Mouse (Mus musculus) myocyte (in vitro differentiated cells): ENCODE data around the gene Tmco1. TPM values are rescaled to one million over a fixed set of nuclear protein-coding genes. Genes with fewer than 3 reads are reported as not detected.

Source experiments
- H3K27me3 ChIP-seq: one replicate; pipeline ENCODE4 v1.6.1; 2011; ENCODE audit not compliant: control insufficient read depth, insufficient read depth, insufficient read length
- H3K36me3 ChIP-seq: one replicate; pipeline ENCODE4 v1.6.1; 2011; ENCODE audit not compliant: control insufficient read depth, insufficient read depth
- H3K4me2 ChIP-seq: one replicate; pipeline ENCODE4 v1.6.1; 2011; ENCODE audit warnings: low read depth, control low read depth
- H3K4me3 ChIP-seq: one replicate; pipeline ENCODE4 v1.5.1; 2011; ENCODE audit warnings: mild to moderate bottlenecking, control low read depth, moderate library complexity
- H3K79me2 ChIP-seq: one replicate; pipeline ENCODE4 v1.6.1; 2011; ENCODE audit not compliant: control insufficient read depth, insufficient read depth
- H3ac ChIP-seq: one replicate; pipeline ENCODE4 v1.6.1; 2011; ENCODE audit not compliant: control insufficient read depth, insufficient read length
- CEBPB ChIP-seq: IDR thresholded peaks from 2 replicates; pipeline ENCODE4 v1.6.1; 2011; ENCODE audit warnings: mild to moderate bottlenecking, moderate library complexity; ENCODE audit not compliant: poor library complexity, insufficient read depth, severe bottlenecking
- E2F4 ChIP-seq: IDR thresholded peaks from one replicate; pipeline ENCODE4 v1.6.1; 2011; ENCODE audit warnings: mild to moderate bottlenecking, control low read depth, moderate library complexity; ENCODE audit not compliant: insufficient read depth
- MAX ChIP-seq: IDR thresholded peaks from one replicate; pipeline ENCODE4 v1.6.1; 2011; ENCODE audit warnings: low read depth, mild to moderate bottlenecking, control low read depth
- MYOD1 ChIP-seq, 3 experiments: IDR thresholded peaks; one replicate each; pipeline ENCODE4 v1.6.1; 2011; ENCODE audit warnings: control low read depth in 2 of 3, low read depth in 2 of 3, mild to moderate bottlenecking in 2 of 3, moderate library complexity in 1 of 3; ENCODE audit not compliant: insufficient read length in 2 of 3, control insufficient read depth in 1 of 3
- MYOG ChIP-seq, 3 experiments: IDR thresholded peaks; one replicate each; pipeline ENCODE4 v1.6.1; 2011; ENCODE audit warnings: control low read depth in 2 of 3, low read depth in 2 of 3, mild to moderate bottlenecking in 2 of 3; ENCODE audit not compliant: insufficient read length in 2 of 3, control insufficient read depth in 1 of 3, insufficient read depth in 1 of 3
- POLR2A ChIP-seq: IDR thresholded peaks from one replicate; pipeline ENCODE4 v1.6.1; 2011; ENCODE audit warnings: low read depth, mild to moderate bottlenecking, control low read depth, moderate library complexity; ENCODE audit not compliant: insufficient read length
- POLR2AphosphoS2 ChIP-seq: IDR thresholded peaks from one replicate; pipeline ENCODE4 v1.6.1; 2011; ENCODE audit warnings: low read depth, control low read depth; ENCODE audit not compliant: insufficient read length
- REST ChIP-seq: IDR thresholded peaks from one replicate; pipeline ENCODE4 v1.6.1; 2011; ENCODE audit warnings: mild to moderate bottlenecking, control low read depth, moderate library complexity; ENCODE audit not compliant: insufficient read depth, insufficient read length
- SRF ChIP-seq: IDR thresholded peaks from one replicate; pipeline ENCODE4 v1.6.1; 2011; ENCODE audit warnings: low read depth; ENCODE audit not compliant: control insufficient read depth, insufficient read length
- TCF12 ChIP-seq: IDR thresholded peaks from one replicate; pipeline ENCODE4 v1.6.1; 2011; ENCODE audit warnings: mild to moderate bottlenecking, control low read depth; ENCODE audit not compliant: poor library complexity, insufficient read depth, severe bottlenecking
- TCF3 ChIP-seq: IDR thresholded peaks from one replicate; pipeline ENCODE4 v1.6.1; 2011; ENCODE audit warnings: low read depth, control low read depth; ENCODE audit not compliant: insufficient read length
- USF1 ChIP-seq: IDR thresholded peaks from one replicate; pipeline ENCODE4 v1.6.1; 2011; ENCODE audit warnings: low read depth, mild to moderate bottlenecking, control low read depth, moderate library complexity
- polyA plus RNA-seq: library from polyadenylated mRNA; unstranded; fragments of >200 nt; fragmentation: generic; extraction: Trizol; gene quantifications from one replicate; pipeline ENCODE4 v1.2.1, GENCODE M21; 2012; ENCODE audit warnings: missing spikeins

The Tmco1 gene
- polyA plus RNA-seq, 1 experiment = 57.2 TPM

DNA sequence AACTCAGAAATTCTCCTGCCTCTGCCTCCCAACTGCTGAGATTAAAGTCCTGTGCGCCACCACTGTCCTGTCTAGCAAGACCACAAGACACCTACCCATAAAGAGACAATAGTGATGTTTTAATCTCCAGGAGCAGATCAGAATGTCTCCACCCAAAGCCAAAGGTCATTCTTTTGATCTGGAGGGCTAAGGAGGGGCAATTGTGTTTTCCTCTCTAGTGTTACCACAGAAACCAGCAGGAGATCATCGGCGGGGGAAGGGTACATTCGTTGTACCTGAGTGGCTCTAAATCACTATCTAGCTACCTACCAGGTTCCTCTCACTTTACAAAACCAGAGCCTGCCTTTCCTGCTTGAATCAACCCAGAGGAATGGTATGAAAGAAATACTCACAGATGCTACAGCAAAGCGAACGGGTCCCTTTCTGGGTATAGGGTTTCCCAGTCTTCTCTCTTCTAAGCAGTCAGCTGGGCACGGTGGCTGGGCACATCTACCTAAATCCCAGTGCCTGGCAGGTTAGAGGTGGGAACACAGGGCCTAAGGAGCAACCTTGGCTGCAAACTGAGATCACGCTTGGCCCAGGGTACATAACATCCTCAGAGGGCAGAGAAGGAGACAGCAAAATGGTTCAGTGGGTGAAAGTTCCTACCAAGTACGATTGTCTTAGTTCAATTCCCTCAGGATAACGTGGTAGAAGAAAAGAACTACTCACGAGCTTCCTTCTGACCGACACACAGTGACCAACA, 33.4 kb upstream of the Tmco1 start:
- Histone ChIP-seq H3K36me3 (no peaks in the 10 kb centered on the region), H3ac (no peak overlapping the region), H3K79me2 (peaks cover 89% of the 10 kb centered on the region), H3K4me2 (no peak overlapping the region), H3K27me3 (no peaks in the 10 kb centered on the region), H3K4me3 (no peak overlapping the region)
- TF ChIP-seq MYOG (IDR thresholded peaks at IDR 0.05; ENCODE audit: control insufficient read depth in 1 of 3, insufficient read depth in 1 of 3, insufficient read length in 2 of 3, low read depth in 2 of 3) (no peak), POLR2AphosphoS2 (no peak), POLR2A (no peak), CEBPB (no peak), E2F4 (no peak), MYOD1 (IDR thresholded peaks at IDR 0.05; ENCODE audit: control insufficient read depth in 1 of 3, insufficient read length in 2 of 3, low read depth in 2 of 3) (no peak), REST (no peak), TCF12 (no peak), USF1 (no peak), MAX (no peak), TCF3 (no peak), SRF (no peak)

DNA sequence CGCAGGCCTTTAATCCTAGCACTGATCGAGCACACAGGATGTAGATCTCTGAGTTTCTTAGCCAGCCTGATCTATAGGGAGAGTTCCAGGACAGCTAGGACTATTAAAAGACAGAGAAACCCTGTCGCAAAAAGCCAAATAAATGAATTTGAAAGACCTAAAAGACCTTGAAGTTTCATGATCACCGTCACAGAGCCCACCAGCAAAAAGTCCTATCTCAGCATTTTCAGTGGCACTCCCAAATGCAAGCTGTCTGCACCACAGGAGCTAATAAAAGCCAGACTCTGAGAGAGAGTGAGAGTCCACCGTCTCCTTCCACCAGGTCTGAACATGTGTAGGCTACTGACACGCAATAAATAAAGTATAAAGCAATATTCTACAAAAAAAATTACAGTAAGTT, 29.8 kb upstream of the Tmco1 start:
- Histone ChIP-seq H3K4me3 (no peak overlapping the region), H3K79me2 (peaks cover 100% of the 10 kb centered on the region), H3K27me3 (no peaks in the 10 kb centered on the region), H3ac (no peak overlapping the region), H3K36me3 (no peaks in the 10 kb centered on the region), H3K4me2 (no peak overlapping the region)
- TF ChIP-seq MYOD1 (IDR thresholded peaks at IDR 0.05; ENCODE audit: control insufficient read depth in 1 of 3, insufficient read length in 2 of 3, low read depth in 2 of 3) (no peak), USF1 (no peak), MYOG (IDR thresholded peaks at IDR 0.05; ENCODE audit: control insufficient read depth in 1 of 3, insufficient read depth in 1 of 3, insufficient read length in 2 of 3, low read depth in 2 of 3) (no peak), TCF3 (no peak)

DNA sequence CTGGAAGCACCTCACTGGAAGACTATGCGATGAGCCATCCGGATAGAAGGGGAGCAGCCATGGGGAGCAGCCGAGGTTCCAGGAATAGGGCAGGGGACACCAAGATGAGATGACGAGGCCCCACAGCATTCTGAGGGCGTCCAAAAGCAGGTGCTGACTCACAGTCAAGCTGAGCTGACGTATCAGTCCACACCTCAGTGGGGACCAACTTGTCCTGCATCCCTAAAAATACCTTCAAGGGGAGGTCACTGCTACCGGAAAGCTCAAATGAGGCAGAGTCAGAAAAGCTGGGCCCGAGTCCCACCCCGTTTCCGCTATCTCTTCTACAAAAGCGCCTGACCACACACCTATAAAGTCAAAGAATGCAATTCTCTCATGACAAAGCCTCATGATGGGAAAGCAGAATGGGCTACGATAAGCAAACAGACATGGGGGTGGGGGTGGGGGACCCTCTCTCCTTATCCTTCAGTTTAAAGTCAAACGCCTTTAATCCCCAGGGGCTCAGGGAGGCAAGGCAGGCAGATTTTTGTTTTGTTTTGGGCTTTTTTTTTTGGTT, 28.9 kb upstream of the Tmco1 start:
- no peak overlapping the region for H3K4me2 ChIP-seq

DNA sequence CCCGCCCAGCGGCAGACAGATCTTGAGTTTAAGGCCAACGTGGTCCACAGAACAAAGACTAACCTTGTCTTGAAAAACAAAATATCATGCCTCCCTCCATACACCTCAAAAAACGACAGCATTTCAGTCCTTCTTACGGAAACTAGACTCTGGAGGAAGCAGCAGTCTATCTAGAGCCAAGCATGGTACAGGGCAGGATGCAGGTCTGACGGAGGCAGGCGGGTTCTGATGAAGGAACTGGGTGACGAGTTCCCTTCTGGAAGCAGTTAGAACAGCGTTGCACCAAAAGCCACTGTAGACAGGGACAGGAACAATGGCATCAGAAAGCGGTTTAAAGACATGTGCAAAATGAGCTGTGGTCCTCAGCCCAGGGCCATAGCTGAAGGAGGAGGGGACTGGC, 28.1 kb upstream of the Tmco1 start:
- H3ac ChIP-seq = no peak overlapping the region
- peaks cover 86% of the 10 kb centered on the region for H3K79me2 ChIP-seq
- TF ChIP-seq TCF3 (no peak), REST (no peak), USF1 (no peak), E2F4 (no peak), TCF12 (no peak), MAX (no peak), POLR2A (no peak), SRF (no peak), POLR2AphosphoS2 (no peak), MYOG (IDR thresholded peaks at IDR 0.05; ENCODE audit: control insufficient read depth in 1 of 3, insufficient read depth in 1 of 3, insufficient read length in 2 of 3, low read depth in 2 of 3) (no peak), MYOD1 (IDR thresholded peaks at IDR 0.05; ENCODE audit: control insufficient read depth in 1 of 3, insufficient read length in 2 of 3, low read depth in 2 of 3) (no peak), CEBPB (no peak)
- no peak overlapping the region for H3K4me2 ChIP-seq
- H3K4me3 ChIP-seq = no peak overlapping the region
- H3K36me3 ChIP-seq = no peaks in the 10 kb centered on the region
- no peaks in the 10 kb centered on the region for H3K27me3 ChIP-seq

More for the DNA sequence above, 28.9 kb upstream of the Tmco1 start:
- Histone ChIP-seq H3ac (no peak overlapping the region), H3K79me2 (peaks cover 94% of the 10 kb centered on the region), H3K4me3 (no peak overlapping the region), H3K27me3 (no peaks in the 10 kb centered on the region), H3K36me3 (no peaks in the 10 kb centered on the region)
- no peak for TF ChIP-seq TCF3
- TF ChIP-seq TCF12 = no peak
- peak in 1 of 3 experiments; percentile 52 for TF ChIP-seq MYOD1 (IDR thresholded peaks at IDR 0.05; ENCODE audit: control insufficient read depth in 1 of 3, insufficient read length in 2 of 3, low read depth in 2 of 3)
- no peak for TF ChIP-seq SRF
- no peak for TF ChIP-seq MAX

DNA sequence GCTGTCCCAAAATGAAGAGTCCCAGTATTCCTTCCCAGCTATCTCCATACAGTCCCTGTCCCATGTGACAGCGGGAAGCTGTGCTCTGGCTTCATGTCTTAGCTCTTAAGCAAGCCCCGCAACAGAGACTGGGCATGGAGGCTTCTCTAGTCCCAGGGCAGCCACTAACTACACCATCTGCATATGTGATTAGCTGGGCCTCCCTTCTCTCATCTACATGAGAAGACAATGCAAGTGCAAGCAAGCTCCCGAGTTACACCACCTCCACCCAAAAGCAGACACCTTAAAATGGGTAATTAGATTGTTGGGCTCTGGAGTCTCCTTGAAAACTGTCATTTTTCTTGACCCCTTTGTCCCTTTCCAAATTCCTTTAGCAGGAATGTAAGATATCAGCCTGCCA, 26.1 kb upstream of the Tmco1 start:
- H3K79me2 ChIP-seq = peaks cover 66% of the 10 kb centered on the region
- peak overlapping the region; percentile 84 for H3K4me2 ChIP-seq
- H3K36me3 ChIP-seq = no peaks in the 10 kb centered on the region
- H3K27me3 ChIP-seq = no peaks in the 10 kb centered on the region
- H3ac ChIP-seq = no peak overlapping the region
- no peak overlapping the region for H3K4me3 ChIP-seq
- TF ChIP-seq CEBPB (no peak), POLR2AphosphoS2 (no peak), TCF3 (no peak), TCF12 (no peak), REST (no peak), POLR2A (no peak), MYOD1 (IDR thresholded peaks at IDR 0.05; ENCODE audit: control insufficient read depth in 1 of 3, insufficient read length in 2 of 3, low read depth in 2 of 3) (no peak), MAX (no peak), MYOG (IDR thresholded peaks at IDR 0.05; ENCODE audit: control insufficient read depth in 1 of 3, insufficient read depth in 1 of 3, insufficient read length in 2 of 3, low read depth in 2 of 3) (no peak), SRF (no peak), USF1 (no peak), E2F4 (no peak)
